Mouse (Mus musculus) right cerebral cortex, adult 18-20 months (tissue): ENCODE measurements around the gene Nipa2.

ENCODE experiments used
- DNase-seq: peaks from one replicate; pipeline ENCODE4 v3.0.0; 2022; ENCODE audit warnings: mixed read lengths

Nipa2 gene

GRCm38 (mm10) chr7:55962004-55962908, at the start of gene Nipa2:
Gene Nipa2 (minus strand): TSS chr7:55962476.
- peak; percentile 95 for DNase-seq

- DNase-seq = no peak
Observed at GRCm38 (mm10) chr7:56011018-56011333, 48.7 kb upstream of the Nipa2 start.

GRCm38 (mm10) chr7:56010318-56011017, 48.2 kb upstream of the Nipa2 start:
- DNase-seq = no peak

GRCm38 (mm10) chr7:55998997-55999396, 36.7 kb upstream of the Nipa2 start:
- DNase-seq = no peak

- DNase-seq = peak; percentile 59
Observed at GRCm38 (mm10) chr7:55995013-55995412, 32.7 kb upstream of the Nipa2 start.

GRCm38 (mm10) chr7:55991858-55992257, 29.6 kb upstream of the Nipa2 start:
- DNase-seq = no peak

- no peak for DNase-seq
Observed at GRCm38 (mm10) chr7:55991129-55991528, 28.9 kb upstream of the Nipa2 start.

- peak; percentile 67 for DNase-seq
Observed at GRCm38 (mm10) chr7:55986526-55987214, 24.4 kb upstream of the Nipa2 start.

GRCm38 (mm10) chr7:55984754-55985153, 22.5 kb upstream of the Nipa2 start:
- no peak for DNase-seq

GRCm38 (mm10) chr7:55983107-55983506, 20.8 kb upstream of the Nipa2 start:
- DNase-seq = no peak

- no peak for DNase-seq
Observed at GRCm38 (mm10) chr7:55982010-55982700, 19.9 kb upstream of the Nipa2 start.

GRCm38 (mm10) chr7:55981511-55981910, 19.2 kb upstream of the Nipa2 start:
- no peak for DNase-seq

- DNase-seq = no peak
Observed at GRCm38 (mm10) chr7:55974429-55974828, 12.2 kb upstream of the Nipa2 start.

GRCm38 (mm10) chr7:55969415-55969814, 7.1 kb upstream of the Nipa2 start:
- no peak for DNase-seq

GRCm38 (mm10) chr7:55968258-55968901, 6.1 kb upstream of the Nipa2 start:
- peak; percentile 31 for DNase-seq

- no peak for DNase-seq
Observed at GRCm38 (mm10) chr7:55966866-55967460, 4.7 kb upstream of the Nipa2 start.

- DNase-seq = no peak
Observed at GRCm38 (mm10) chr7:55960506-55960905, 1.8 kb downstream of the Nipa2 start.

- no peak for DNase-seq
Observed at GRCm38 (mm10) chr7:55959801-55960200, 2.5 kb downstream of the Nipa2 start.

GRCm38 (mm10) chr7:55957916-55958315, 4.4 kb downstream of the Nipa2 start:
- DNase-seq = no peak

- no peak for DNase-seq
Observed at GRCm38 (mm10) chr7:55957178-55957577, 5.1 kb downstream of the Nipa2 start.

- no peak for DNase-seq
Observed at GRCm38 (mm10) chr7:55956054-55956453, 6.2 kb downstream of the Nipa2 start.

GRCm38 (mm10) chr7:55938341-55938740, 23.9 kb downstream of the Nipa2 start:
- DNase-seq = no peak
